Mouse (Mus musculus) ES-CJ7 (cell line): ENCODE measurements around the gene Stk31.

Experiments
- DNase-seq: peaks from one replicate; pipeline ENCODE4 v3.0.0; 2011; ENCODE audit warnings: low read depth, low spot score

Gene Stk31

DNA sequence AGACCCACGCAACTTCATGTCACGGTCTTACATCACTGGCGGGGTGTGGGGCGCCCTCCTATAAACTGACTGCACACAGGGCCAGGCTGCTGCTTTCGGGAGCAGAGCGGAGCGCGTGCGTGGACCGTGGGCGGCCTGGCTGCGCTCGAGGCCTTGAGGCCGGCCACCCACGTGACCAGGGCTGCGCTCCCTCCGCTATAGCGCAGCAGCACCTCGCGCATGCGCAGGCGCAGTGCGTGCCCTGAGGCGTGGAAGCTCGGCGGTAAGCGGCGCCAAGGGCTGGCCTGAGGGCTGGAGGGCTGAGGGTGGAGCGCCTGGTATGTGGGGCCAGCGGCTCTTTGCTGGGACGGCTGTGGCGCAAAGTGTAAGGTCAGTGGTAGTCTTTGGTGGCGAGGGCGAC, at the start of gene Stk31:
TSS of gene Stk31 (plus strand) at position 289 of the 400 bp plus-strand sequence.
- peak; percentile 94 for DNase-seq

DNA sequence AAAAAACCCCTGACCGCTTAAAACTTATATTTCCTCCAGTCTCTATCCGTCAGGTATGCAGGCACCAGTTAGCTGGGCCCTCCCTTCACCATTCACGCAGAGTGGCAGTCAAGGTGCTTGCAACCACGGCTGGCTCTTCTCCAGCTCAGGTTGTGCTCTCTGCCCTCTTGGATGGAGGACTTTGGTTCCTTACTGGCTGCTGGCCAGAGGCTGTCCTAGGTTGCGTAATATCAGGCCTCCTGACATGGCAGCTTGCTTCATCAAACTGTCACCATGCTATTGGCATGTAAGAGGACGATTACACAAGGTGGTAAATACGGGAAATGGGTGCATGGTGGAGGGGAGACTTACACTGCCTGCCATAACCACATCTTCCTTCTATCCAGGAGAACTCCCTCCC, 45.6 kb upstream of the Stk31 start:
- DNase-seq: no peak

DNA sequence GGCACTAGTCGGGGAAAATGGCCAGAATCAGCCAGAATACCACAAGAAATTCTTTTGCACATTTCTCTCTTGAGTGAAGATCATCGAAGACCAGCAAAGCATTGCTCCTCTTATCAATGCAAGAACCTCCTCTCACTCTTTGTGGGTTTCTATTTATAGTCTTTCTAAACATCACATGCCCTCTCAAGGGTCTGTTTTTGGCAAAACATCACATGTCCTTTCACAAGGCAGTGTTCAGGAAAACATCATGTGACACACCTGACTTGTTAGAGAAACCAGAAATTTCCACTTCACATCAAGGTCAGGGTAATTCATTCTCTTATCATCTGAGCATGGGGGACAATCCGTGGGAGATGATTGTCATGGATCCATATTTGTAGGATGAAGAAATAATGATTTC, 40.8 kb upstream of the Stk31 start:
- no peak for DNase-seq

DNA sequence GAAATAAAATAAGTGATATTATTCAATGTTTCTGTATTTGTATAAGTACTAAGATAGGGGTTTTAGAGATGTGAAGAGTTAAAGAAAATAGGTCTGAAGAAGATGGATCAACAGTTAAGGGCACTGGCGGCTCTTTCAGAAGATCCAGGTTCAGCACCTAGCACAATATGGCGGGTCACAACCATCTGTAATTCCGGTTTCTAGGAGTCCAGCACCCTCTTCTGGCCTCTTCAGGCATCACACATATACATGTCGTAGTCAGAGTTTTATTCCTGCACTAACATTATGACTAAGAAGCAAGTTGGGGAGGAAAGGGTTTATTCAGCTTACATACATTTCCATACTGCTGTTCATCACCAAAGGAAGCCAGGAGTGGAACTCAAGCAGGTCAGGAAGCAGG, 40.2 kb upstream of the Stk31 start:
- peak; percentile 80 for DNase-seq

DNA sequence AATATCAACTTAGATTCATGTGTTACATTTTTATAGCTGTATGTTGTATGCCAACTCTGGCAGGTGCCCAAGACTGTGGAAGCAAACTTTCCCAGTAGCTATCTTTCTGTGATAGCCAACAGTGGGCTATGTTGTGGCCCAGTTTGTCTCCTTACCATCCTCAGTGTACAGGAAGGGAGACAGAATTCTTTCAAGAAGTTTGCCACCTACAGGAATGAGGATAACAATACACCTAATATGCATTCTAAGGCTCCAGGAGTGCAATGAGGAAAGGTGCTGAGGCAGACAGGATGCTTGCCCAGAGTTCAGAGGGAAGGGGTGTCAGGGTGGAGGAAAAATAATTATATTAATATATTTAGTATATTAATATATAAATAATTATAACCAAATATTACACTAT, 35.0 kb upstream of the Stk31 start:
- peak; percentile 44 for DNase-seq

DNA sequence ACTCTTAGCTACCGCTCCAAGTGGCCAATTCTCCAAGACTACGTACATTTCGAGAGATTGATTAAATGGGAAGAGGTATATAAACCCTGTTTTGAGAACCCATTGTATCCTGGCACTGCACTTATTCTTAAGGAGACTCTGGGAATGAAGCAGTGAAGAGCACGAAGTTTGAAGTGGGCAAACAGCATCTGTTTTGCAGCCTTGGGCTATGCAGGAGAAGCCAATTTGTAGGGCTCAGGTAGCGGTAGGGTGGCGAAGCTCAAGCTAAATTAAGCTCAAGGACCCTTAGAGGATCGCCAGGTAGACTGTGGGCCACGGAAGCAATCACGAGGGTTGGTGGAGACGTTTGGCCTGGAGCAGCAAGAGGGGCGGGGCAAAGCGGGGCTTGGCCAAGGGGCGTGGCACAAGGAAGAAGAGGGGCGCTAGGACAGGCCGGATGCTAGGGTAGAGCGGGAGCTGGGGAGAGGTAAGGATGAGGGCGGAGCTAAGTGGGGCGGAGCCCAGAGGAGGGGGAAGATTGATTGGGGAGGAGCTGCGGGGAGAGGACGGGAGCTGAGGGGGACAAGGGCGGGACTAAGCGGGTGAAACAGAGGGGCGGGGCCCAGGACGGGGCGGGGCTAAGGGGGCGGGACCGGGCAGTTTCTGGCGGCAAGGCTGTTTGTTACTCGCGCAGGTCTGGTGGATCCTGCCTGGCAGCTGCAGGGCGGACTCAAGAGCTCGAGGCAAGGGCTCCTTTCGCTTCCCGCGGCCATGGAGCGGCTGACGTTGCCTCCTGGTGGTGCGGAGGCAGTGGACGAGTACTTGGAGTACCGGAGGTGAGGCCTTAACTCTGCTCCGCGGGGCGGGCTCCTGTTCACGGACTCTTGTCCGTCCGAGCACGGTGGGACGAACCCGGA, 28.0 kb upstream of the Stk31 start, which contains the start of gene Fam221a:
TSS of gene Fam221a (plus strand) at position 581 of the 896 bp plus-strand sequence.
- DNase-seq: peak; percentile 99

DNA sequence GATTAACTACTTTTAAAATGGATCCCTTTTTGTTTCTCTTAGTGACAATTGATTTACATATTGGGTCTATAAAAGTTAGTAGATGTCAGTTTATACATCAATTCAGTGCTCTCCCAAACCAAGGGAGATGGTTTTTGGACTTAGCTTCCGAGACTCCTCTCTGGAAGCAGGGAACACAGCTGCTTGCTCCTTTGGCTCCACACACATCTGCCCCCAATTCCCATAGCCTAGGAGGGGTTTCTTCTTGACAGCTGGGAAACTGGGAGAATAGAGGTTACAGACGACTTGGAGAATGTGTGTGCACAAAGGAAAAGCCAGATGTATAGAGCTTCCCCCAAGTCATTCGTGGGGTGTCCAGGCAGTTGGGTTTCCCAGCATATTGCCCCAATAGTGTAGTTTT, 27.2 kb upstream of the Stk31 start:
- no peak for DNase-seq

DNA sequence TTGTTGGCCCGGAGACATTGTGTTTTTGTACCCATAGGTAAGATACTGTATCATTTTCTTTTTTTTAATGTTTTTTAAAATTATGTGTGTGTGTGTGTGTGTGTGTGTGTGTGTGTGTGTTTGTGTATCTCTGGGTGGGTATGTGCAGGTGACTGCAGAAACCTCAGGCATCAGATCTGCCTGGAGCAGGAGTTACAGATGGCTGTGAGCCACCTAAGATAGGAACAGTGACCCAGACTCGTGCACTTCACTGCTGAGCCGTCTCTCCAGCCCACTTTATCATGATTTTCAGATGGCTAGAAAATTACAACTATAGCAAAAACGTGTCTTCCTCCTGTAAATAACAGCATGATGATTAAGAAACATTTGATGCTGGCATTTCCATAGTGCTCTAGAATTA, 22.7 kb upstream of the Stk31 start:
- no peak for DNase-seq

DNA sequence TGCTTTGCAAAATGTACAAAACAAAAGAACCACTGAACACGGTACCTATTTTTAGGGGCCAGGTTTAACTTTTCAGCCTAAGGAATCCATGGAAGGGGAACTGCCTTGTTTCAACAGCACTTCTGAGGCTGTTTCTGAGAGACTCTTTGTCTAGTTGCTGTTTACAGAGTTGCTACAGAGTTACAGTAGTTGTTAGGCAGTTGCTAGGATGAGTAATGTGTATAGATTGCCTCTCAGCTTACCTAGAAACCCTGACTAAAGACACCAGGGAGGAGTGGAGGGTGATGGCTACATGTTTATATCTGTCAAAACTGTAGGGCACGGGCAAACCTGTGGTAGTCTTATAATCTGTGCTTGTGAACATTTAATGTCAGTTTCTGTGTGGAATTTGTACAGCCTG, 21.5 kb upstream of the Stk31 start:
- DNase-seq: no peak

DNA sequence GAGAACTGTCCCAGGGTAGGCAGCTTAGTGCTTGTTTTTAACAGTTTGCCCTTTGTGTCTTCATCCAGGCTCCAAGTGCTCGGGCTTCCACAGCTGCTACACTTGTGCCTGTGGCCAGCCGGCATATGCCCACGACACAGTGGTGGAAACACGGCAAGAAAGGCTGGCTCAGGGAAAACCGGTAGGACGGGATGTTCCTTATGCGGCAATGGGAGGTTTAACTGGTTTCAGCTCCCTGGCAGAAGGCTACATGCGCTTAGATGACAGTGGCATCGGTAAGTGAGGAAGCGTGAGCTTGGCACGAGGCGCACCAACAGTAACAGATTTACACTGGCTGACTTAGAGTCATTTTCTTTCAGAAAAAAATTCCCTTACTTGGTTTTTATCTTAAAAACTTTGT, 17.1 kb upstream of the Stk31 start:
- DNase-seq: no peak

DNA sequence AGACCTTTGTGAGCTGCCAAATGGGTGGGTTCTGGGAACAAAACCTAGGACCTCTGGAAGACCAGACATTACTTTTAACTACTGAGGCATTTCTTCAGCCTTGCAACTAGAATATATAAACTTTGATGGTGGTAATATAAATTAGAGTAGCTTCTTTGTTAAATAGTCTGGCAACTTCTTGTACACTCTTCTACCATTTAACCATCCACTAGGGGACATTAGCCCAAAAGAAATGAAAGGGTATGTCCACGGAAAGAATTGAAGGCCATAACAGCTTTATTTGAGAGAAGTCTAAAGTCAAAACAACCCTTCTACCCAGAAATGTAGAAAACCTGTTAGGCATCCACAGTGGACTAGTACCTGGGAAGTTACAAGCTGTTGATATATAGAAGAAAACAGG, 1.1 kb upstream of the Stk31 start:
- DNase-seq: no peak

DNA sequence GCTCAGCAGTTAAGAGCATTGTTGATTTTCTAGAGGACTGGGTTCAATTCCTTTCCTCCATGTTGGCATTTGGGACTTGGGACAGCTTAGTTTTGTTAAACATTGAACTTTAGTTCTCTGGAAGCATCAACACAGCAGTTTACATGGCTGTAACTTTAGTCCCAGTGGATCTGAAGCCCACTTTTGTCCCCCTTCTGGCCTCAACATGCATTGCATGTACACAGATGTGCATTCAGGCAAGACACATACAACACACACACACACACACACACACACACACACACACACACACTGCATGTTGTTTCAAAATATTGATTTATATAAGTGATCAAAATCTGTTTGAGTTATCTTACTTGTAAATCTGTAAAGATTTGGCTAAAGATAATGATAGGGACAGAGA, 2.1 kb downstream of the Stk31 start:
- DNase-seq: peak; percentile 79

DNA sequence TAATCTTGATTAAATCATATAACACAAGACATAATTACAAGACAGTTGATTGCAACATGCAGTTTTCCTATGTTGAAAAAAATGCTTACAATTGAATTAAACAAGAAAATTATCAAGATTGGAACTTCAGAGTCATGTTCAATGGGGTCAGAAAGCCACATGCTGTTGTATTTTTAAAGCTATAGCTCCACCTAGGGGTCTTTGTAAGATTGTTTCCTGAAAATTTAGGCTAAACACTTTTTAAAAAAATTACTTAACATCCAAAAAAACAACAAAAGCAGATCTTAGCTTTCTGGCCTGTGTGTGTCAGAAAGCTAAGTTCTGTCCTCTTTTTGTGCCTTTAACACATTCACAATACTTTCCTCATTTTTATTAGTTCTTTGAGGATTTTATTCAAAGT, 3.0 kb downstream of the Stk31 start:
- peak; percentile 48 for DNase-seq

DNA sequence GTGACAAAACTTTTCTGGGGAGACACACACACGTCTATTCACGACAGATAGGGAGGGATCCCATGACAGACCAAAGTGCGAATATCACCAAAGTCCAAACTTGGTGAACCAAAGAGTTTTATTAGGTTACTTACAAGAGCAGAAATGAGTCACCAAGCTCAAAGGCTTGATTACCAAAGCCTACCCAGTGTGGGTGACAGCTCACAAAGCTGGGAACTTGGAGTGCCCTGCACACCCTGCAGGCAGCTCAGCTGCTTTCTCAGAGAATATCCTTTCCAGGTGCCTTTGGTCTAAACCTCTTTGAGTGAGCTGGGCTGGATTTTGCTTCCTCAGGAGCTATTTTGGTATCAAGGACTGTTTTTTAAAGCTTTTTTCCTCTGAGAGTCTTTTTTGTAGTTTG, 15.4 kb downstream of the Stk31 start:
- no peak for DNase-seq

DNA sequence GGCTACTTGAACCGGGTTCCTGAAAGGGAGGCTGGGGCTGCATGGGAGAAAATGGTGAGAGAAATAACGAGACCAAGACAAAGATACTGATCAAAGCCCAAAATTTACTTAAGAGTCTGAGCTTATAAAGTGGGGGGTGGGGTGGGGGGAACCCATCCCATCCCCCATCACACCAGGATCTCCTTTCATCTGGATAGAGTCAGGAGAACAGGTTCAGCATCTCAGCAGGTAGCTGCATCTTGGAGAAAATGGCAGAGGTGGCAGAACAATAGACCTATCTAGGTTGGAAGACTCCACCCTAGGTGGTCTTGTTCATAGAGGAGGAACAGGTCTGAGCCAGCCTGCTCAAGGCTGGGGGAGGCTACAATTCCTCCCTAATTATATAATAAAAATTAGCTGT, 17.6 kb downstream of the Stk31 start:
- DNase-seq: peak; percentile 93

DNA sequence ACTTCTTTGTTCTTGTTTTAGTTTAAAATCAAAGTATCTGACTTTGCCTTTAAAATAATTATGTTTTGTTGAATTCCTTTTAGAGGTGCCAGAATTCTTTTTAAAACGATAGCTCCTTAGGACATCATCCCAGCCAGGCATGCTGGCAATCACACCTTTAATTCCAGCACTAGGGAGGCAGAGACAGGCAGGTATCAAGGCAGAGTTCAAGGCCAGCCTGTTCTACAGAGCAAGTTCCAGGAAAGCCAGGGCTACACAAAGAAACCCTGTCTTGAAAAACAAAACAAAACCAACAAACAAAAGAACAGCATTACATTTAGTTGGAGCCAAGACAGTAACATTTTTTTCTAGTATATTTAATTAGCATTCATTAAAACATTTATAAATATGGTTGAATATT, 20.6 kb downstream of the Stk31 start:
- DNase-seq: peak; percentile 53

DNA sequence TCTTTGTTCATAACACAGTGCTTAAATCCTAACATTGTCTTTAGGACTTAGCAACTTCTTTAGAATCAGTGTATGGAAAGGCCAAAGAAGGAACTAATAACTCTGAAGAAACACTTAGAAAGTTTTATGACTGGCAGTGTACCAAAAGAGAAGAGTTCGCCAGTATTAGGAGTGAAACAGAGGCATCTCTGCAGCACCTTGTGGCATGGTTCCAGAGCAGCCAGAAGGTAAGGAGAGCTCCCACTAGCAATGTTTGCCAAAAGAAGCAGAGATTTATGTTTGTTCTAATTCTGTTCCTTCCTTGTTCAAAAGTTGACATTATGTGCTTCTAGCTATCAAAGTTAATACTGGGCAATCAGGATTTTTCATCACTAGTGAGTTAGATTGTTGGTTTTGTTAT, 41.9 kb downstream of the Stk31 start:
- no peak for DNase-seq

DNA sequence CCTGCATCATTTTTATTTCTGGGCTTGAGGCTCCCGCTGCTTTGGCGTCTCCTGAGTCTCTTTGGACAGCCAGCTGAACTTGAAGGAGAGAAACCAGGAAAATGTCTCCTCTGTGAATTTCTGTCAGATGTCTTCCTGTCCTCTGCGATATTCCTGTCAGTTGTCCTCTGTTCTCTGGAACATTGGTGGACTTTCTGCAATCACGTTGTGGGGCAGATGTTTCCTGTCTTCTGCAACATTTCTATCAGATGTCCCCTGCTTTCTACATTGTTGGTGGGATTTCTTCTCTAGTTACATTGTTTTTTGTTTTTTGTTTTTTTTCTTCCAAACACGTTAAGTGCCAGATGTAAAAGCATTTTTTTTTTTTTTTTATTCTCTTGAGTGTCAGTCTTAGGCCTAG, 62.7 kb downstream of the Stk31 start:
- DNase-seq: no peak

DNA sequence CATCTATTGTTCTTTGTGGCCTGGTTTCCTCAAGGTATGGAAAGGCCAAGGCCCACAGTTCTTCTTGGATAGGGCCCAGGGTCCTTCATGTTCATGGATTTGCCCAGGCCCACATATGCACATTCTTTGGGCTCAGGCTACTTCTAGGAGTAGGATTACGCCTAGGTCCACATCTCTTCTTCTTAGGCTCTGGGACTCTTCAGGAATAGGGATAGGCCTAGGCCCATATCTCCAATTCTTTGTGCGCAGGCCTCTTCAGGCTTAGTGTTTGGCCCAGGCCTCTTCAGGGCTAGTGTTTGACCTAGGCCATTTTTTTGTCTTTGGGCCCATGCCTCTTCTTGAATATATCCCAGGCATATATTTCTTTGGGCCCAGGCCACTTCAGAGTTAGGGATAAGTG, 87.8 kb downstream of the Stk31 start:
- DNase-seq: no peak

DNA sequence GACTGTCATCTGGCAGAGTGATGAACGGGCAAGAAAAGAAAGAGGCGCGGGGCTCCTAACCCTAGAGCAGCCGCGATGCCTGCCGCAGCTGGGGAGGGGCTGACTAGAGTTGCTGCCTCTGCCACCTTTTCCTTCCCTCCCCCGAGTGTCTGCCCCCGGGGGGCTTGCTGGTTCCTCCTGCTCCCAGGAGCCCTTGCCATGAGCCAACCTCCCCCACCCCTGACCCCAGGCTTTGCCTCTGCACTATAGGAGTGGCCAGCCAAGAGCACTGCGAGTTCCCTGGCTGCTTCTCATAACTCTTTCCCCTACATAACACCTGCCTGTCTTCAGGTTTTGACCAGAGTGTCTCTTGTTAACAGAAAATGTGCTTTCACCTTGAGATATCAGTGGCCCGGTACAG, 96.1 kb downstream of the Stk31 start:
- no peak for DNase-seq

DNA sequence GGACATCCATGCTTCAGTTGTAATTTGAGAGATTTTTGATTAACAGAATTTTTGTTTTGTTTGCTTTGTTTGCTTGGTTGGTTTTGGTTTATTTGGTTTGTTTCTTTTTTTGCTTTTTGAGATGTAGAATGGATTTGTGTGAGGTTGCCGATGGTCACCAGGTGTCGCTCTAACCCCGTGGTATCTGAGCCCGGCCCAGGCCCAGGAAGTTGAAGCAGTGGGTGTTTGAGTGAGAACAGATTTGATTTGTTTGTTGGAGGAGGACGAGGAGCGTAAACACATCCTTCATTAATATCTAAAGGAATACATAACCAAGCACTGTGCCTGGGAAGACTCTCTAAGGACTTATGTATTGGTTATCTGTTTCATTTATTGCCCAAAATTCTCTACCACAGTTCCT, 123.6 kb downstream of the Stk31 start:
- peak; percentile 65 for DNase-seq
